Mouse (Mus musculus): ENCODE data around the gene Zfp641. TPM values are rescaled to one million over a fixed set of nuclear protein-coding genes. Genes with fewer than 3 reads are reported as not detected.

Gene Zfp641
- polyA plus RNA-seq (2015; fragmentation: Illumina TruSeq; extraction: RNeasy Lipid Tissue Mini Kit (QIAGEN cat#74804); ENCODE audit: insufficient read depth, low replicate concordance), result 0.84 TPM

GRCm38 (mm10) chr15:98295628-98296551 lies at the start of gene Zfp641:
Zfp641 (minus strand) TSS chr15:98296161.

GRCm38 (mm10) chr15:98340887-98341286 lies 44.9 kb upstream of the Zfp641 start, which contains the start of gene Olfr284:
Olfr284 (minus strand) TSS chr15:98340987.

GRCm38 (mm10) chr15:98317177-98317724 lies 21.3 kb upstream of the Zfp641 start, which contains the start of gene Olfr285:
Olfr285 (minus strand) TSS chr15:98317353.

GRCm38 (mm10) chr15:98257193-98257592 lies 38.8 kb downstream of the Zfp641 start, which contains the start of gene H1fnt:
H1fnt (minus strand) TSS chr15:98257293.

Other genes starting within 250 kb of the Zfp641 start
- 5.4 TPM for gene Pfkm, start 203.6 kb downstream of the Zfp641 start, polyA plus RNA-seq (2015; fragmentation: Illumina TruSeq; extraction: RNeasy Lipid Tissue Mini Kit (QIAGEN cat#74804); ENCODE audit: insufficient read depth, low replicate concordance)
- gene Senp1, start 202.4 kb downstream of the Zfp641 start, polyA plus RNA-seq (2015; fragmentation: Illumina TruSeq; extraction: RNeasy Lipid Tissue Mini Kit (QIAGEN cat#74804); ENCODE audit: insufficient read depth, low replicate concordance), result 55.0 TPM
- gene Asb8, start 130.5 kb downstream of the Zfp641 start, polyA plus RNA-seq (2015; fragmentation: Illumina TruSeq; extraction: RNeasy Lipid Tissue Mini Kit (QIAGEN cat#74804); ENCODE audit: insufficient read depth, low replicate concordance), result 25.2 TPM
- 0.39 TPM for gene Ccdc184, start 129.0 kb downstream of the Zfp641 start, polyA plus RNA-seq (2015; fragmentation: Illumina TruSeq; extraction: RNeasy Lipid Tissue Mini Kit (QIAGEN cat#74804); ENCODE audit: insufficient read depth, low replicate concordance)
- not detected for gene Olfr288, start 100.6 kb downstream of the Zfp641 start, polyA plus RNA-seq (2015; fragmentation: Illumina TruSeq; extraction: RNeasy Lipid Tissue Mini Kit (QIAGEN cat#74804); ENCODE audit: insufficient read depth, low replicate concordance)
- not detected for gene Gm44579, start 75.2 kb downstream of the Zfp641 start, polyA plus RNA-seq (2015; fragmentation: Illumina TruSeq; extraction: RNeasy Lipid Tissue Mini Kit (QIAGEN cat#74804); ENCODE audit: insufficient read depth, low replicate concordance)
- not detected for gene Olfr287, start 75.1 kb downstream of the Zfp641 start, polyA plus RNA-seq (2015; fragmentation: Illumina TruSeq; extraction: RNeasy Lipid Tissue Mini Kit (QIAGEN cat#74804); ENCODE audit: insufficient read depth, low replicate concordance)
- not detected for gene Olfr286, start 61.7 kb downstream of the Zfp641 start, polyA plus RNA-seq (2015; fragmentation: Illumina TruSeq; extraction: RNeasy Lipid Tissue Mini Kit (QIAGEN cat#74804); ENCODE audit: insufficient read depth, low replicate concordance)
- gene H1fnt, start 38.9 kb downstream of the Zfp641 start, polyA plus RNA-seq (2015; fragmentation: Illumina TruSeq; extraction: RNeasy Lipid Tissue Mini Kit (QIAGEN cat#74804); ENCODE audit: insufficient read depth, low replicate concordance), result not detected
- gene Olfr285, start 21.2 kb upstream of the Zfp641 start, polyA plus RNA-seq (2015; fragmentation: Illumina TruSeq; extraction: RNeasy Lipid Tissue Mini Kit (QIAGEN cat#74804); ENCODE audit: insufficient read depth, low replicate concordance), result not detected
- not detected for gene Olfr284, start 44.8 kb upstream of the Zfp641 start, polyA plus RNA-seq (2015; fragmentation: Illumina TruSeq; extraction: RNeasy Lipid Tissue Mini Kit (QIAGEN cat#74804); ENCODE audit: insufficient read depth, low replicate concordance)
- gene Olfr283, start 84.8 kb upstream of the Zfp641 start, polyA plus RNA-seq (2015; fragmentation: Illumina TruSeq; extraction: RNeasy Lipid Tissue Mini Kit (QIAGEN cat#74804); ENCODE audit: insufficient read depth, low replicate concordance), result not detected
- gene Olfr282, start 135.1 kb upstream of the Zfp641 start, polyA plus RNA-seq (2015; fragmentation: Illumina TruSeq; extraction: RNeasy Lipid Tissue Mini Kit (QIAGEN cat#74804); ENCODE audit: insufficient read depth, low replicate concordance), result not detected
- gene Olfr281, start 156.4 kb upstream of the Zfp641 start, polyA plus RNA-seq (2015; fragmentation: Illumina TruSeq; extraction: RNeasy Lipid Tissue Mini Kit (QIAGEN cat#74804); ENCODE audit: insufficient read depth, low replicate concordance), result not detected
- gene OR5BS1P, start 173.7 kb upstream of the Zfp641 start, polyA plus RNA-seq (2015; fragmentation: Illumina TruSeq; extraction: RNeasy Lipid Tissue Mini Kit (QIAGEN cat#74804); ENCODE audit: insufficient read depth, low replicate concordance), result not detected
- 0.81 TPM for gene Lalba, start 186.6 kb upstream of the Zfp641 start, polyA plus RNA-seq (2015; fragmentation: Illumina TruSeq; extraction: RNeasy Lipid Tissue Mini Kit (QIAGEN cat#74804); ENCODE audit: insufficient read depth, low replicate concordance)
- gene Olfr279, start 196.2 kb upstream of the Zfp641 start, polyA plus RNA-seq (2015; fragmentation: Illumina TruSeq; extraction: RNeasy Lipid Tissue Mini Kit (QIAGEN cat#74804); ENCODE audit: insufficient read depth, low replicate concordance), result not detected
- 76.0 TPM for gene Kansl2, start 238.1 kb upstream of the Zfp641 start, polyA plus RNA-seq (2015; fragmentation: Illumina TruSeq; extraction: RNeasy Lipid Tissue Mini Kit (QIAGEN cat#74804); ENCODE audit: insufficient read depth, low replicate concordance)

Measured in spleen, adult 10 weeks (tissue).